Mouse (Mus musculus) heart, postnatal 0 days (tissue): Measurements from ENCODE around the gene Chrd.

Experiments
- CTCF ChIP-seq: IDR thresholded peaks from 2 replicates; pipeline ENCODE4 v1.5.1; 2016; ENCODE audit warnings: antibody characterized with exemption, control low read depth, low read depth
- EP300 ChIP-seq: IDR thresholded peaks from 2 replicates; pipeline ENCODE4 v1.6.1; 2016; ENCODE audit warnings: antibody characterized with exemption, low read depth

GRCm38 (mm10) chr16:20725321-20725720 is 7.6 kb upstream of the Chrd start:
- TF ChIP-seq EP300 (no peak), CTCF (no peak)
